In genomic region chr5:27792173-27792470, GRCm38 (mm10) we compare ENCODE assay signal across 8 mouse cellular contexts. TPM values are rescaled to one million over a fixed set of nuclear protein-coding genes. Genes with fewer than 3 reads are reported as not detected.
A peak's percentile ranks its signal among the peaks of the same experiment; 100 is the strongest.
DNase-seq lines count a peak whose midpoint lies in the region; ATAC-seq and TF ChIP-seq lines count a peak whose summit lies in the region.

No protein-coding gene starts in this region.

- peaks cover 5% of the 10 kb centered on the region for H3K27me3 ChIP-seq in erythroblast, embryonic 14.5 days (ENCODE audit: control insufficient read depth)
- no peaks in the 10 kb centered on the region for H3K27me3 ChIP-seq in spleen, adult 2 months (ENCODE audit: control insufficient read depth, insufficient read depth, low read length)
- H3K27me3 ChIP-seq in liver, embryonic 12.5 days (replicated peaks): no peaks in the 10 kb centered on the region
- no peaks in the 10 kb centered on the region for H3K27me3 ChIP-seq in stomach, embryonic 16.5 days (ENCODE audit: control insufficient read depth, insufficient read depth, low read length)

- DNase-seq in spleen, adult 2 months (ENCODE audit: low read depth in 1 of 2, low spot score in 2 of 2): peak in 1 of 2 experiments; percentile 8
- DNase-seq in spleen, postnatal 14 days (ENCODE audit: low spot score in 2 of 2): no peak
- no peak for DNase-seq in layer of hippocampus, adult 8-10 months (ENCODE audit: low spot score in 2 of 2)
- DNase-seq in cerebellum, adult 11 months: no peak

- peak overlapping the region; percentile 99 for H3K4me3 ChIP-seq in erythroblast, embryonic 14.5 days (replicated peaks)
- H3K4me3 ChIP-seq in spleen, adult 2 months (ENCODE audit: extremely low read depth, insufficient read depth, insufficient read length): peak overlapping the region; percentile 90
- peak overlapping the region; percentile 86 for H3K4me3 ChIP-seq in liver, embryonic 12.5 days
- peak overlapping the region; percentile 78 for H3K4me3 ChIP-seq in stomach, embryonic 16.5 days (replicated peaks; ENCODE audit: low read length)

- peak overlapping the region; percentile 88 for H3K27ac ChIP-seq in spleen, adult 2 months (ENCODE audit: insufficient read depth, low read length)
- H3K27ac ChIP-seq in liver, embryonic 12.5 days: peak overlapping the region; percentile 86
- H3K27ac ChIP-seq in stomach, embryonic 16.5 days (ENCODE audit: low read length): peak overlapping the region; percentile 94

- TF ChIP-seq CTCF in spleen, adult 2 months (IDR thresholded peaks at IDR 0.05; ENCODE audit: extremely low read depth, insufficient read depth, insufficient read length, insufficient replicate concordance): no peak

- no peaks in the 10 kb centered on the region for H3K9me3 ChIP-seq in erythroblast, embryonic 14.5 days (ENCODE audit: control insufficient read depth, low read length)
- H3K9me3 ChIP-seq in liver, embryonic 12.5 days (replicated peaks): no peaks in the 10 kb centered on the region
- no peaks in the 10 kb centered on the region for H3K9me3 ChIP-seq in stomach, embryonic 16.5 days (replicated peaks; ENCODE audit: control insufficient read depth, low read length)

- no peak for ATAC-seq in erythroblast, adult 5-6 weeks (replicated peaks; ENCODE audit: low FRiP score, poor library complexity, severe bottlenecking)
- ATAC-seq in liver, embryonic 12.5 days: no peak
- no peak for ATAC-seq in stomach, embryonic 16.5 days (ENCODE audit: insufficient read depth, low FRiP score)

- H3K4me2 ChIP-seq in liver, embryonic 12.5 days: peak overlapping the region; percentile 74
- H3K4me2 ChIP-seq in stomach, embryonic 16.5 days (ENCODE audit: low read depth, low read length): peak overlapping the region; percentile 78

- TF ChIP-seq POLR2A in spleen, adult 2 months (IDR thresholded peaks at IDR 0.05; ENCODE audit: low read depth, low read length): no peak

- peaks cover 43% of the 10 kb centered on the region for H3K4me1 ChIP-seq in erythroblast, embryonic 14.5 days (ENCODE audit: control insufficient read depth)
- peaks cover 5% of the 10 kb centered on the region for H3K4me1 ChIP-seq in spleen, adult 2 months (ENCODE audit: control insufficient read depth, insufficient read depth, insufficient read length)
- H3K4me1 ChIP-seq in liver, embryonic 12.5 days: peaks cover 33% of the 10 kb centered on the region
- peaks cover 18% of the 10 kb centered on the region for H3K4me1 ChIP-seq in stomach, embryonic 16.5 days (ENCODE audit: control insufficient read depth, insufficient read depth, low read length)

- peak overlapping the region; percentile 96 for H3K9ac ChIP-seq in liver, embryonic 12.5 days
- H3K9ac ChIP-seq in stomach, embryonic 16.5 days (ENCODE audit: low read length): peak overlapping the region; percentile 90

- peaks cover 29% of the 10 kb centered on the region for H3K36me3 ChIP-seq in erythroblast, embryonic 14.5 days (ENCODE audit: control insufficient read depth)
- H3K36me3 ChIP-seq in spleen, adult 2 months (ENCODE audit: control insufficient read depth, insufficient read depth, low read length): peaks cover 4% of the 10 kb centered on the region
- peaks cover 26% of the 10 kb centered on the region for H3K36me3 ChIP-seq in liver, embryonic 12.5 days
- H3K36me3 ChIP-seq in stomach, embryonic 16.5 days (ENCODE audit: control insufficient read depth, insufficient read depth, low read length): peaks cover 4% of the 10 kb centered on the region; the same call in 1 of the 2 replicates

- 21% methylated on average over 8 of the region's 8 CpGs for WGBS in spleen, adult 2 months
- WGBS in liver, embryonic 12.5 days (ENCODE audit: insufficient replicate concordance): 11% methylated on average over 8 of the region's 8 CpGs
- WGBS in stomach, embryonic 16.5 days: 10% methylated on average over 8 of the region's 8 CpGs

RNA-seq across cellular contexts. Expression of gene Paxip1, which starts 0.6 kb away (rescaled TPM):
- 3.4 and 3.5 TPM in 2 replicates for polyA plus RNA-seq in erythroblast, embryonic 14.5 days (2012)
- total RNA-seq in erythroblast, adult 5-6 weeks (2015; ENCODE audit: low replicate concordance): 10.2 and 19.9 TPM in 2 replicates
- 16.8 and 33.9 TPM in 2 replicates for total RNA-seq in erythroblast, adult 5-6 weeks (2017; ENCODE audit: low replicate concordance)
- 21.1 and 23.7 TPM in 2 replicates for polyA plus RNA-seq in spleen, adult 2 months (2012; rRNA removed)
- 31.6 and 33.4 TPM in 2 replicates for polyA plus RNA-seq in liver, embryonic 12.5 days (2016; fragmentation: Nextera tagmentation; extraction: Ambion mirVana)
- polyA plus RNA-seq in stomach, embryonic 16.5 days (2015; fragmentation: Nextera tagmentation; extraction: Ambion mirVana): 23.1 and 23.9 TPM in 2 replicates
- 10 to 100 TPM; 43.9 to 48.1 (median 46.5) TPM for total RNA-seq in layer of hippocampus, adult 8-10 months (2022)

RNA-seq across cellular contexts. Expression of gene Htr5a, which starts 49.8 kb away (rescaled TPM):
- not detected in 2 replicates for polyA plus RNA-seq in erythroblast, embryonic 14.5 days (2012)
- total RNA-seq in erythroblast, adult 5-6 weeks (2015; ENCODE audit: low replicate concordance): not detected in 2 replicates
- total RNA-seq in erythroblast, adult 5-6 weeks (2017; ENCODE audit: low replicate concordance): 0.17 TPM in 1 of 2 replicates, not detected in the other
- polyA plus RNA-seq in spleen, adult 2 months (2012; rRNA removed): not detected in 2 replicates
- polyA plus RNA-seq in liver, embryonic 12.5 days (2016; fragmentation: Nextera tagmentation; extraction: Ambion mirVana): not detected in 2 replicates
- polyA plus RNA-seq in stomach, embryonic 16.5 days (2015; fragmentation: Nextera tagmentation; extraction: Ambion mirVana): 0.03 TPM in 1 of 2 replicates, not detected in the other
- total RNA-seq in layer of hippocampus, adult 8-10 months (2022): 10 to 100 TPM in 1 of 4 experiments, 1 to 10 TPM in 3; 7.5 to 10.2 (median 8.7) TPM
